Mouse (Mus musculus): ENCODE results near the gene Tmem117.

Tmem117 gene

DNA sequence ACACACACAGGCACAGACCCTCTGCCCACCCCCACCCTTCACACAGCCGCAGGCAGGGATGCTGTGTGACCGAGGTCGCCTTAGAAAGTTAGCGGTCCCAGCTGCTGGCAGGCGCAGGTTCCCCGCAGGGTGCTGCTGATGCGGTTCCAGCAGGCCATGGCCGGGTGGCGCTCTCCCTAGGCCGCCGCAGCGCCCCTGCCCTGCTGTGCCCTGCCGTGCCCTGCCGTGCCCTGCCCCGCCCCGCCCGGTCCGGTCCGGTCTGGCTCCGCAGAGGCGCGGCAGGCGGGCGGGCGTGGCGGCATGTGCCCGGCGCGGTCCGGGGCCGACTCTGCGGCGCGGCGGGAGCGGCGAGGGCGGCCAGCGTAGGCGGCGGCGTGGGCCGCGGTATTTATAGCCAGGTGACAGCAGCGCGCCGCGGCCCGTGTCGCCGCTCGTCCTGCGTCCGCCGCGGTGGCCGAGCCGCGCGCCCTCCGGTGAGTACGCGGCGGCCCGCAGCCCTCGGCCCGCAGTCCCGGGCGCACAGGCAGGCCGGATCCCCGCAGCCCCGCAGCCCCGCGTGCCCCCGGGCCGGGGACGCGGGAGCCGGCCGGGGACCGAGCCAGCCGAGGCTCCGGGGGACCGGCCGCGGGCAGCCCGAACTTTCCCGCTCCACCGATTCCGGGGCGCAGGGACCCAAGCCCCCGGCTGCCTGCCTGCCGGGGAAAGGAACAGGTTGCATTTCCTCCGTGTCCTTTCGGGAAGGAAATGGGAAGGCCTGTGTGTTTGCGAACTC is at the start of gene Tmem117:
Gene Tmem117, plus strand, starts transcription at position 403 of the 772 bp plus-strand sequence.
- DNase-seq = peak; percentile 19

DNA sequence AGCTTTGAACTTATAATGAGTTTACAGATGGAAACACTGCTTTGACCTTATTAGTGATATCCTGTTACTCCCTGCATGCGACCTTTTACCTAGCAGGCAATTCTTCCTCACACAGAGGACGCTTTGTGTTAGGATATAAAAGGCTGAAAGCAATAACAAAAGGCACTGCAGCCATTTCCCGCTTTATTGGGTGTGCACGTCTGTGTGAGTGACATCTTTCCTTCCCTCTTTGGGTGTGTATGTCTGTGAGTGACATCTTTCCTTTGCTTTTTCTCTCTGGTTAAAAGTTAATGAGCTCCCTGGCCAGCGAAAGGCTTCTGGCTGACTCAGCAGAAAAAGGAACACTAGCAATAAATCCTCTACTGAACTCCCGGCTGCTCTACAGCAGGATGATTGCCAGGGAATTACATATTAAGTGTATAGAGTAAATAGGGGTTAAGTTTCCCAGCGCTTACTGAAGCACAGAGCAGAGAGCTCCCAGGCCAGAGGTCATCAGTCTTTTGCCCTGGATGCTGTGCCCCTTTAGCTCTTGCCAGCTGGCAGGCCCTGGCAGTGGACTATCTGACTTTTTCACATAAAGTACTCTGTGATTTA is 46.9 kb upstream of the Tmem117 start:
- no peak for DNase-seq

DNA sequence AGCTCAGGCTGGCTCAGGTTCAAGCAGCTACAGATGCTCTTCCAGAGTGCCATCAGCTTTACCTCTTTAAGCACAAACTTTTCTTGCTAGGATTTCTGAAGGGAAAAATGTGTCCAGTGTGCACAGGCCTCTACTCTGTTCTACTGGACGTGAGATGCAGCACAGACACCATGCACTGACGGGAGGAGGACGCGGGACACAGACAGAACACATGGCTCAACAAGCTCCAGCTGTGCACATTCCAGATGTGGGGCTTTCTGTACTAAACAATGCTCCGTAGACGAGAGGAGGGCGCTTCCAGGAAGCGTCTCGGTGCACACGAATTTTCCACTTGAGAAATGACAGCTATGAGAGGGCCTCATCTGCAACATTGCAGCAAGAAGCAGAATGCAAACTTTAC is 45.9 kb upstream of the Tmem117 start:
- DNase-seq = no peak

DNA sequence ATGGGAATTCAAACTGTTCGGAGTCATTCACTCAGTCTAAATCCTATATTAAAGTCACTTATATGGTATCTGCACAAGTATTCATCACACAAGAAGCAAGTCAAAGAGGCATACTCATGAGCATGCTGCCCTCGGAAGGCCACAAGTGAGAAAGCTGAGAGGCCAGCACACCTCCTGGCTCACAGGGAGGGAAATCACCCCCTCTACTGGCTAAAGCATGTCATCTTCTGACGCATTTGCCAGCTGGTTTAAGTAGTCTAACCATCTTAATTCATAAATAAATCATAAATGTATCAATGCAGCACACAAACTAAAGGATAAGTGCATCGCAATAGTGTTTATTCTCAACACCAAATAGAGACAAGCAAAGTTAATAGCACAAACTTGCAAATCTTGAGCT is 44.3 kb upstream of the Tmem117 start:
- DNase-seq = no peak

DNA sequence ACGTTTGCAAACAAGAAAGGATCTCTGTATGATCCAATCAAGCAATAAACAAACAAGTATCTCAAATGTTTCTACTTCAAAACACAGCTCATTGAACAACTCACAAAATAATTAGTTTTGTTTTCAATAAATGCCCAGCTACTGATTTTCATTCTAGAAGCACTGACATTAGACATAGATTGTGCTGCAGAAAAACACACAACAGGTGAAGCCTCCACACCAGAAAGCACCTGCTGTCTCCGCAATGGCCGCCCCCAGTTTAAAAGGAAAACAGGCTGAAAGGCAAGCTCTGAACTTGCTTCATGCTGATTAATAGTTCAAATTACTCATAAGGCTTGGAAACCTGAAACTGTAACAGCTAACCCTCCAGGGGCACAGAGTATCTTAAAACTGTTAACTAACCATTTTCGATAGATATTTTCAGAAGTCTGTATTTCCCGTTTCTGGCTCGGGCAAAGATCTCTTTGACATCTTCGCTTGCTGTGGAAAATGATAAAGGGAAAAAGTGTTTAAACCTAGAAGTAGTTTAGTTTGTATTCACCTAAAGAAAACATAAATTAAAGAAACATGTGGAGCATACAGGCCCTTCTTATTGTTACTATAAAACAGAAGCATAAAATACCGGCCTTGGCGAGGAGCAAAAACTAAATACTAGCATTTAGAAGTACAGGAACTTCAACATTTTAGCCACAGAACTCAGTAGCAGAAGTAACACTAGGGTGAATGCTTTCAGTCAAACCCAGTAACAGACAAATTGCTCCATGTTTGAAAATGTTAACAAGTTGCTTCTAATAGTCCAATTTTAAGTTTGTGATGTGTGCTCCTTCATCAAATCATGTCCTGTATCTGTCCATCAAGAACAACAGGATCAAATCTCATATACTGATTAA is 41.0 kb upstream of the Tmem117 start:
- no peak for DNase-seq

DNA sequence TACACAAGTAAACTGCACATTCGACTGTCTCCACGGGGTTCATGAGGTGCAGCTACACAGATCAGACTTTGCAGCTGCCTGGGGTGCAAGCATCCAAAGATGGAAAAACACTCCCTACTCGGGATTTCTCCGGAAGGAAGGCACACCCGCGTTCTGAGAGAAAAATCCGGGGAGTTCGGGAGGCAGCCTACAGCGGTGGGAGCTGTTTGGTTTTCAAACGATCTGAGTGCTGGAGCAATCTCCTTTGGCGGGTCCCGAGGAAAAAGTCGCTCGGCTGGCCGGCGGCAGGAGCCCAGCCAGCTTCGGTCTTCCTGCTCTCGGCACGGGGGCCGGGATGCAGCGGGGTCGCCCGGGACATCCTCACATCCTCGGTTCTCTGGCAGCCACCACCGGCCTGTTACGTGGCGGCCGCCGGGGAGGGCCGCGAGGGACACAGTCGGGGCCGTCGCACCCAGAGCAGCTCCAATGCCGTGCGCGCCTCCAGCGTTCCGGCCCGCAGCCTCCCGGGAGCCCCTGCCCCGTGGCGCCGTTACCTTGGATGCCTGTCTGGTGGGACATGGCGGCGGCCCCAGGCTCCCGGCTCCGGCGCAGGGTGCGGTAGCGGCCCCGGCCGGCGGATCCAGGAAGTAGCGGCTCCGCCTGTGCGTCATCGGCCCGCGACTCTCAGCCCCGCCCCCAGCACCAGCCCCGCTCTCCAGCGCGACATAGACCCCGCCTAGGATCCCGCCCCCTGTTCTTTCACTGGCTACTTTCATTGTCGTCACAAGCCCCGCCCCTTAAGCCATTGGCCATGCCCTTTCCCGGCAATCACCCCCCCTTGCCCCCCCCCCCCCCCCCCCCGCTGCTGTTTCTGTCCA is 39.6 kb upstream of the Tmem117 start, which contains the start of gene Twf1:
Gene Twf1, minus strand, starts transcription at position 671 of the 857 bp plus-strand sequence.
- DNase-seq = peak; percentile 100

DNA sequence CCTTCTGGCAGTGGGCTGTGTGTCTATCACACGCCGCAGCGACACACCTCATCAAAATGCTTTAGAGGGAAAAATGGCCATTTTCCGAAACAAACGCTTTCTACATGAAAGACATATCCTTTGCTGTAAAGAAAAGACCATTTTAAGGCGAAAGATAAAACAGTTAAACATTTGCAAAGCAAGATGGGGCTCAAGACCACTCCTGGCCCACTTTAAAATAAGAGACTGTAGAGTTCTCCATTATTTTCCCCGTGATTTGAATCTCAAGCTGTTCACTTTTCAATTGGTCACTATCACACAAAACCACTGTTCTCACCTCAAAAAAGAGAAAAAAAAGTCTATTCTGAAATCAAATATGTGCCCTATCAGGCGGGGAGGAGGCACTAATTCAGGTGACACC is 38.9 kb upstream of the Tmem117 start:
- DNase-seq = no peak

DNA sequence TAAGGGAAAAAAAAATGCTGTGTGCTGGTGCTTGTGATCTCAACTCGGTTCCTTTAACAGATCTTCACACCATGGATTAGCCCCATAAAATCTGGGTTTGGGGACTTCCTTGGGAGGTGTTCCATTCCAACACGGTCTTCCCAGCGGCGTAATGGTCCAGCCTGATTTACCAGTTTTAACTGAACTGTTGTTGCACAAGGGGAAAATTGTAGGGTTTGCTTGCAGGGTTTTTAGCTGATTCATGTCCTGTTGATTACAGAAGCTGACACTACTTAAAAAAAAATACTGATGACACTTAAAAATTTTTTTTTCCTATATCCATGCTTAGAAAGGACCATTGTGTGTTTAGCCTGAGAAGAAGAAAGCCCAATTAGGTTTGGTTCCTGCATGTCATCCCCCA is 37.7 kb upstream of the Tmem117 start:
- no peak for DNase-seq

DNA sequence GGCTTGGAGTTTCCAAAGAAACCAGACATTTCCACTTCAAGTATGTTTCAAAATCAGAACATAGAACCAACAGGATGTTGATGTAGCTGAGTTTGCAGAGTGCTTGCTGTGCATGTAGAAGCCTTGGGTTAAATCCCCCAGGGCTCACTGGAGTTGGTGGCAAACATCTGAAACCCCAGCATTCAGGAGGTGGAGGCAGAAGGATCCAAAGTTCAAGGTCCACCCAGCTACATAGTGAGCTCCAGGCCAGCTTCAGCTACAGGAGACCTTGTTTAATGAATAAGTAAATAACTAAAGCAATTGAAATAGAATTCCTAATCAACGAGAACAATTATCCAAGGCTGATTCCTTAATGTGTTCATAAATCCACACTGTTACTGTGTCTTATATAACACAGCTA is 35.4 kb upstream of the Tmem117 start:
- no peak for DNase-seq

DNA sequence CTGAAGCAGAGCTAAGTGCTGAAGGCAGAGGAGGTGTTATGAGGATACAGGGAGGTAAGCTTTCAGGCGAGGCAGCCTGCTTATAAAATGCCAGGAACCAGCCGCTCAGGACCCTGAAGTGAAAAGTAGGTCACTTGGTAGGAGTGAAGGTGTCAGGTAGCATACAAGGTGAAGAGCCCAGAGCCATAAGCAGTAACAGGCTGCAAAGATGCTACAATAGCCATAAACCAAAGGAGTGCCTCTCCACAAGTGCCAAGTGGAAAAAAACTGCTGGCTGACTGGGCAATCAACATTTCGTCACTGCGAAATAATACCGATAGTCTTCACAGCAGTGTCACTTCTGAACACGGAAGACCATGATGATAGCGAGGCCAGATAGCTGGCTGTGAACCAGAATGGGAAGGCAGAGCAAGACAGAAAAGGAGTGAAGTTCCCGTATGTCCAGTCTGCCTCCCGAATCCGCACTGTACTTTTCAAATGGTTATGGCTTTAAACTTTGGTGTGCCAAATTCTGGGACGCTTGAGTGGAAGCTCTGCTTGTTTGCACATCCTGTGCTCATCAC is 28.8 kb upstream of the Tmem117 start:
- no peak for DNase-seq

DNA sequence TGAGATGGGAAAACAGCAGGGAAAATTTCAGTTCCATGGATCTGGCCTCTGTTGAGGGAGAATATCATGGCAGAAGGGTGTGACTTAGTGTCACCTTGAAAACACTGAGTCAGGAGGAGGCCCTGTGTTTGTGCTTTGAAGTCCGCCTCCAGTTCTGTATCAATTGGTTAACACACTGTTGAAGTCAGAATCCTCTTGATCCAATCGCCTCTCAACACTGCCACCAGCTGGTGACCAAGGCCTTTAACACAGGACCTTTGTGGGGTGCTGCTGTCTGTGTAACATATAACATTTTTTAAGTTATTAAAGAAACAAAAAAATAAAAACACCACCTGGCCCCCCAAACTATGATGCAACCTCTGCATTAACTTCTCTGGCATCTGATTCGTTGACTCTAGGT is 27.7 kb upstream of the Tmem117 start:
- peak; percentile 74 for DNase-seq

DNA sequence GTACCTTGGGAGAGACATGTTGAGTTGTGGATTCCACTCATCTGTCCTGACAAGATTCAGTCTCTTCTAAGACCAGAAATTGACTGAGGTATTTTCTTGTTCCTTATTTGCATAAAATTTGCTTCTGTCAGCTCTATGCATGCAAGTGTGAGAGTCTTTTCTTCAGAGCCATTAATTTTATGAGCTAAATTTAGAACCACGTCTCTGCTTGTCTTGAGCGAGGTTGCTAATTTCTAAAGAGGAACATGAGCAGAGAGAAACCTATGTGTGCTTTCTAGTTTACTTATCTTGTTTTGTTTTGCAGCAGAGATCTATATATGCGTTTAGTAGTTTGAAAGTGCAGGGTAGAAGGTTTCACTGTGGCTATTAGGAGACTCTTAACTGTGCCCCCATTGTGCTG is 26.6 kb upstream of the Tmem117 start:
- no peak for DNase-seq

DNA sequence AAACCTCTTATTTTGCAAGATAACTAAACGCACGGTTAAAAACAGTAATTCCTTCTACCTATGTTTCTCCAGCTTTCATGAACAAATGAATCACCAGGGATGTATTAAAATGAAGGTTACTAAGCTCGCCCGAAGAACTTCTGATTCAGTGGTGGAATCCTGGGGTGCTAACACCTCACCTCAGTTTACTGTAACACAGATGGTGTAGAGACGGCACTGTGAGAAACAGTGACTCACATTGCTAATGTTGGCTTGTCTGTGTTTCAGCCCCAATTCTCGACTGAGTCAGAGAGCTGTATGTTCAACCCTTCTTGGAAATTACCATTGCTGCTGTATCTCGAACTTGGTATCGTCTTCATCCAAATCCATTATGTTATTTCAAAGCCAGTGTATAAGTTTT is 21.3 kb upstream of the Tmem117 start:
- DNase-seq = no peak

DNA sequence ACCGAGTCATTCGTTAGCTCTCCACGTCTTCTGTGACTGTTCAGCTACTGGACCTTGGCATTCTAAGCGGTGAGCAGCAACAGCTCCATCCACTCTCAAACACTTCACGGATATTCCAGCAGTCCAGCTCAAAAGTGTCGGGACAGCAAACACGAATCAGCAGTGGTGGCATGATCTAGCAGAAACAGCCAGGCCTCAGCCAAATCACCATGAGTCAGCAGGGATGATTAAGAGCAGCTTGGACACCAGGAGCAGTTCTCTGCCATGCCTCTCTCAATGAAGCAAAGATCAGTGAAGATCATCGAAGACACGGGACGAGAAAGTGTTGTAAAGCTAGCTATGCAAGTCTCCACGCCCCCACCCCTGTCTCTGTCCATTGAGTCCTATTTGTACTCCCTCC is 13.0 kb upstream of the Tmem117 start:
- DNase-seq = no peak

DNA sequence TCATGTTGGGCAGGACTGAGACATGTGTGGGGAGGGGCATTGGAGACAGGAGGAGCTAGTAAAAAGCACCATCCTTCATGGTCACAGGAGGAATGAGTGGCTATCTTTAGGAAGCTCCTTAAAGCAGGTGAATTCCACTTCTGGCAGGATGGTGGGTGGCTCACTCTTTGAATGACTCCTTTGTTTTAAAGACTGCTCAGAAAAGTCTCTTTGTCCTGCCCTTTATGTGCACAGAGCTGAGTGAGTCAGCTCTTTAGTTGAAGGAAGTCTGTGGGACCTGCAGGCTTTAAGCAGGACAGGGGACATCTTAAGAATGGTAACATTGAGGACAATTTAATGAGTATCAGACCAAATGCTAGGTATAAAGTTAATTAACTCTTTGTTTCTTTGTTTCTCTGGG is 8.1 kb upstream of the Tmem117 start:
- no peak for DNase-seq

DNA sequence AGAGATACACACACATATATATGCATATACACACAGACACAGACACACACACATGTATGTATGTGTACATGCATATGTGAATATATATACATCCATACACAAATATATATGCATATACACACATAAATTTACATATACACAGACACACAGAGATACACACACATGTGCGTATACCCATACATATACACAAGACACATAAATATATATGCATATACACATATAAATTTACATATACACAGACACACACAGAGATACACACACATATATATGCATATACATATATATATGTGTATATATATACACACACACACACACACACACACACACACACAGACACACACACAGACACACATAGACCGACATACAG is 586 bp upstream of the Tmem117 start:
- DNase-seq = no peak

DNA sequence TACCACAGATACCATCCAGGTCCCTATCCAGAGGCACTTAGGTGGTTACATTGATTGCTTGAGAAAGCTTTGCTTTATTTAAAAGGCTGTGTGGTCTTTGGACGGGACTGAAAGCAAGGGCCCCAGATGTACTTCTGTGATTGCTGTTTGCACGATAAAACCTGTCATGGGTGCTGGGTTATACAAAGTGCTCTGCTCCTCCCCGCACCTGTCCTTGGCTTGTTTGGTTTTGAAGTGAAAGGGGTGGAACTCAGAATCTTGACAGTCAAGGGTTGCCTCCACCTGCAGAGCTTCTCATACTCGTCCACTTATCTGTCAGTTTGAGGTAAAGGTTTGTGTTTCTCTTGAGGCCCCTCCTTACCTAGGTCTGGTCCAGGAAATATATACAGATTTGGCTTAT is 1.5 kb downstream of the Tmem117 start:
- DNase-seq = no peak

DNA sequence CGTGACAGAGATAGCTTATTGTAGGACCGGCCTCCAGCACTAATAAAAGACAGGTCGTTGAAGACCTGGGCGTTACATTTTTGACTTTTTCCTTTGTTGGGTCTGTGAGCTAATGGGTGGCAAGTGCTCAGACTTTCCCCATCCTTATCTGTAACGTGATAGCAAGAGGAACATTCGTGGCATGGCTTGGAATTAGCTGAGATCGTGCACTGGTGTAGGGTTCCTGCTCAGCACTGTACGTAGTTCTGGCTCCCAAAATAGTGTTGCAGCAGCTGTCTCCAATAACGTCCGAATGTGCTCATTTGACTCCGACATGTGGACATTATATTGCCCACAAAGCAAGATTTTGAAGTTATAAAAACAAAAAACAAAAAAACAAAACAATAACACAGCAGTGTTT is 5.5 kb downstream of the Tmem117 start:
- no peak for DNase-seq

DNA sequence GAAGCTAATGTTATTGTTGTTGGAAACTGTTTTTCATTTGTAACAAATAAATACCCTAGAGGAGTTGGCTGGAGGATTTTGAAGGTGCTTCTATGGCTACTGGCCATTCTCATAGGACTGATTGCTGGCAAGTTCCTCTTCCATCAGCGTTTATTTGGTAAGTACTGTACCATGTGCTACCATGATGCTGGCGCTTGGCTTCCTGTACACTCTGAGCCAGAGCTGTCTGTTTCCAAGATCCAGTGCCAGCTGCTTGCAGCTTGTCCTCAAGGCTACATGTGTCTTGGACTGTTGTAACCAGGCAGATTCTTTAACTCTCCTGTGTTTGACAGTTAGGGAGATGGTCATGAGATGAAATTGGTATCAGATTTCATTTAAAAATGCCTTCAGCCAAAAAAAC is 9.2 kb downstream of the Tmem117 start:
- DNase-seq = no peak

DNA sequence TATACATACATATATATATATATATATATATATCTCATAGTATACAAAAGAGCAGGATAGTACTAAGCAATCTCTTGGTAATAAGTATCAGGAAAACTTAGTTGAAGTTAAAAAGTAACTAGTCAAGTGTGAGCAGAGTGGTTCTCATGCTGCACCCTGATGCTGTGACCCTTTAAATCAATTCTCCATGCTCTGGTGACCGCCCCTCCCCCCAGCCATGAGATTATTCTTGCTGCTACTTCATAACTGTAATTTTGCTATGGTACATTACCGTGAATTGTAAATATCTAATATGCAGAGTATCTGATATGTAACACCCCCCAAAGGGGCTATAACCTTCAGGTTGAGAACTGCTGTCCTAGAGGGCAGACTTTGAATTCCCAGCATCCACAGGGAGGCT is 10.1 kb downstream of the Tmem117 start:
- DNase-seq = no peak

DNA sequence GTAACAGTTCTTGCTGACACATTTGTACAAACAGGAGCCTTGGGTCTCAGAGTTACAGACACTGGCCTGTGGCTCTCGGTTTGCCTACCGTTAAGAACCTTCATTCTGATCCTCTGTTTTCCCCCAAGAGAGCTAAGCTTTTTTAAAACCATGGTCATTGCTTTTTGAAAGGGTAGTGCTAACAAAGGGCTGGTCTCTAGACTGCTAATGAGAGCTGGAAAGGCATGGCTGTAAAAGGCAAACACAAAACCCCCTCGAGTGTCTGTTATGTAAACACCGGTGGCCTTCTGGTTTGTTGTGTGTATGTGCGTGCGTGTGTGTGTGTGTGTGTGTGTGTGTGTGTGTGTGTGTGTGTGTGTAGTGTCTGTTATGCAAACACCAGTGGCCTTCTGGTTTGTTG is 17.0 kb downstream of the Tmem117 start:
- DNase-seq = no peak

DNA sequence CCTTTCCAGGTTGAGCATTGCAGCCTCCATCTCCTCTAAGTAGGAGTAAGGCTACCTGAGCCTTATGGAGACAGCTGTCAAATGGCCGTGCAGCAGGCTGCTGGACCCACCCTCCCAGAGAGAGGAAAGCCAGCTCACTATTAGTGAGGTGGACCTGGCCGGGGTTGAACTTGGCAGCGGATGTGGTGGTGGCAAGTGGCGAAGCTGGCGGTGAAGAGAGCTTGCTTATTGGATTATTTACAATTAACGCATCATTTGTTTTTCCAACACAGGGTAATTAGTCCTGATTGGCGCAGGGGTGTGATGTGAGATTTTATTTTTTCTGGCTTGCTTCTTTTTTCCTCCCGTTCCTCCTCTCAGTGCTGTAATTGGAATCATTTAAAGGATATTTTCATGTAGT is 19.4 kb downstream of the Tmem117 start:
- no peak for DNase-seq

All from thymus, postnatal 4 days (tissue).